In genomic region chr13:34575179-34575996, GRCm38 (mm10) we compare ENCODE assay signal across 9 mouse cellular contexts.
A peak's percentile ranks its signal among the peaks of the same experiment; 100 is the strongest.
DNase-seq lines count a peak whose midpoint lies in the region; ATAC-seq and TF ChIP-seq lines count a peak whose summit lies in the region.
"Had no signal": no experiment of that assay in that cellular context is flagged by ENCODE, and none has a peak within 500 bp of the region (broad histone marks: within the 10 kb centered on the region; RNA-seq: fewer than 3 reads in every experiment).

No protein-coding gene starts in this region.

- H3K4me2 ChIP-seq in limb, embryonic 14.5 days (replicated peaks; ENCODE audit: low read depth, low read length, severe bottlenecking) = no peak overlapping the region
- H3K4me2 ChIP-seq in forebrain, embryonic 16.5 days (ENCODE audit: low read length) = no peak overlapping the region
- no peak overlapping the region for H3K4me2 ChIP-seq in hindbrain, embryonic 14.5 days (replicated peaks)
- H3K4me2 ChIP-seq in myocyte (ENCODE audit: low read depth) = peak overlapping the region; percentile 12
- H3K4me2 ChIP-seq: limb, embryonic 15.5 days had no signal

- H3K4me3 ChIP-seq in limb, embryonic 14.5 days (replicated peaks; ENCODE audit: low read length) = no peak overlapping the region
- no peak overlapping the region for H3K4me3 ChIP-seq in limb, embryonic 10.5 days
- H3K4me3 ChIP-seq in forebrain, embryonic 16.5 days (replicated peaks; ENCODE audit: low read length) = no peak overlapping the region
- no peak overlapping the region for H3K4me3 ChIP-seq in hindbrain, embryonic 14.5 days (replicated peaks; ENCODE audit: low read length)
- no peak overlapping the region for H3K4me3 ChIP-seq in myocyte
- H3K4me3 ChIP-seq: limb, embryonic 15.5 days had no signal

- no peaks in the 10 kb centered on the region for H3K27me3 ChIP-seq in limb, embryonic 14.5 days (ENCODE audit: control insufficient read depth, insufficient read depth, low read length)
- no peaks in the 10 kb centered on the region for H3K27me3 ChIP-seq in limb, embryonic 10.5 days (ENCODE audit: low read depth, poor library complexity, severe bottlenecking)
- no peaks in the 10 kb centered on the region for H3K27me3 ChIP-seq in forebrain, embryonic 16.5 days (replicated peaks; ENCODE audit: control insufficient read depth, insufficient read depth, low read length)
- H3K27me3 ChIP-seq in hindbrain, embryonic 14.5 days (ENCODE audit: control insufficient read depth, insufficient read depth, low read length) = no peaks in the 10 kb centered on the region
- H3K27me3 ChIP-seq in myocyte (ENCODE audit: control insufficient read depth, insufficient read depth, insufficient read length) = no peaks in the 10 kb centered on the region
- H3K27me3 ChIP-seq: limb, embryonic 15.5 days had no signal

- 70% methylated on average over 2 of the region's 2 CpGs for WGBS in limb, embryonic 14.5 days
- WGBS in limb, embryonic 10.5 days = 85% methylated on average over 2 of the region's 2 CpGs
- 46% methylated on average over 2 of the region's 2 CpGs for WGBS in forebrain, embryonic 16.5 days
- WGBS in hindbrain, embryonic 14.5 days = 31% methylated on average over 2 of the region's 2 CpGs

- no peaks in the 10 kb centered on the region for H3K36me3 ChIP-seq in limb, embryonic 14.5 days (ENCODE audit: control insufficient read depth, insufficient read depth, low read length)
- H3K36me3 ChIP-seq in limb, embryonic 10.5 days = no peaks in the 10 kb centered on the region
- H3K36me3 ChIP-seq in forebrain, embryonic 16.5 days (ENCODE audit: control insufficient read depth, insufficient read depth) = no peaks in the 10 kb centered on the region
- no peaks in the 10 kb centered on the region for H3K36me3 ChIP-seq in hindbrain, embryonic 14.5 days (replicated peaks; ENCODE audit: control insufficient read depth, insufficient read depth)
- no peaks in the 10 kb centered on the region for H3K36me3 ChIP-seq in myocyte (ENCODE audit: control insufficient read depth, insufficient read depth)
- H3K36me3 ChIP-seq: limb, embryonic 15.5 days had no signal

- H3ac ChIP-seq in myocyte (ENCODE audit: control insufficient read depth, insufficient read length) = no peak overlapping the region

- no peak overlapping the region for H3K27ac ChIP-seq in limb, embryonic 14.5 days (replicated peaks; ENCODE audit: low read depth, low read length)
- H3K27ac ChIP-seq in limb, embryonic 10.5 days = no peak overlapping the region
- H3K27ac ChIP-seq in forebrain, embryonic 16.5 days (ENCODE audit: low read length) = peak overlapping the region; percentile 84
- peak overlapping the region; percentile 85 for H3K27ac ChIP-seq in hindbrain, embryonic 14.5 days
- H3K27ac ChIP-seq: limb, embryonic 15.5 days had no signal

- H3K4me1 ChIP-seq in limb, embryonic 14.5 days (ENCODE audit: control insufficient read depth, insufficient read depth, low read length) = no peaks in the 10 kb centered on the region
- H3K4me1 ChIP-seq in limb, embryonic 10.5 days = no peaks in the 10 kb centered on the region
- peaks cover 7% of the 10 kb centered on the region for H3K4me1 ChIP-seq in forebrain, embryonic 16.5 days (replicated peaks; ENCODE audit: control insufficient read depth, insufficient read depth, low read length)
- H3K4me1 ChIP-seq in hindbrain, embryonic 14.5 days (replicated peaks; ENCODE audit: control insufficient read depth, insufficient read depth, low read length) = peaks cover 8% of the 10 kb centered on the region
- H3K4me1 ChIP-seq: limb, embryonic 15.5 days had no signal

- H3K9me3 ChIP-seq in limb, embryonic 14.5 days (ENCODE audit: control insufficient read depth, low read length) = no peaks in the 10 kb centered on the region
- no peaks in the 10 kb centered on the region for H3K9me3 ChIP-seq in limb, embryonic 10.5 days (replicated peaks)
- H3K9me3 ChIP-seq in forebrain, embryonic 16.5 days (ENCODE audit: control insufficient read depth, low read length) = no peaks in the 10 kb centered on the region
- H3K9me3 ChIP-seq in hindbrain, embryonic 14.5 days (ENCODE audit: control insufficient read depth, low read length) = no peaks in the 10 kb centered on the region
- H3K9me3 ChIP-seq: limb, embryonic 15.5 days had no signal

- no peaks in the 10 kb centered on the region for H3K79me2 ChIP-seq in myocyte (ENCODE audit: control insufficient read depth, insufficient read depth)

- TF ChIP-seq POLR2A in limb, embryonic 14.5 days (IDR thresholded peaks at IDR 0.05; ENCODE audit: borderline replicate concordance, extremely low read depth, insufficient read depth, insufficient read length) = no peak
- TF ChIP-seq POLR2A in myocyte (IDR thresholded peaks at IDR 0.05; ENCODE audit: insufficient read length, low read depth) = no peak

- 0 out of 2 replicates have a peak, but pooled peaks have one; percentile 53 for ATAC-seq in limb, embryonic 14.5 days (ENCODE audit: low FRiP score, low read depth)
- ATAC-seq in forebrain, embryonic 16.5 days = peak; percentile 60
- peak; percentile 77 for ATAC-seq in hindbrain, embryonic 14.5 days (ENCODE audit: low FRiP score)

- H3K9ac ChIP-seq in limb, embryonic 14.5 days (ENCODE audit: low read depth, low read length, severe bottlenecking) = no peak overlapping the region
- H3K9ac ChIP-seq in forebrain, embryonic 16.5 days (replicated peaks; ENCODE audit: low read depth, low read length) = no peak overlapping the region
- H3K9ac ChIP-seq in hindbrain, embryonic 14.5 days = no peak overlapping the region
- H3K9ac ChIP-seq: limb, embryonic 15.5 days had no signal

- peak; percentile 56 for DNase-seq in limb, embryonic 14.5 days (ENCODE audit: low spot score)
- no peak for DNase-seq in limb, embryonic 10.5 days (ENCODE audit: low spot score)
- DNase-seq in hindbrain, embryonic 14.5 days (ENCODE audit: low spot score) = peak; percentile 49
- no peak for DNase-seq in thymus, postnatal 36 days
- DNase-seq in liver = no peak
- DNase-seq in thymus, postnatal 25 days = no peak

TF ChIP-seq in myocyte, 11 proteins besides CTCF, POLR2A, EP300 and RAD21:
- TF ChIP-seq E2F4 (IDR thresholded peaks at IDR 0.05; ENCODE audit: insufficient read depth) = no peak
- TF ChIP-seq USF1 (IDR thresholded peaks at IDR 0.05; ENCODE audit: low read depth) = peak; percentile 18

Comparison
In these comparisons a context has a peak if more than half of its experiments do, and no peak if none do; other contexts are left out.
1. DNase-seq: peak in limb, embryonic 14.5 days (single experiment) and hindbrain, embryonic 14.5 days (single experiment); none in limb, embryonic 10.5 days (single experiment), thymus, postnatal 36 days (0 of 2), liver (single experiment) and thymus, postnatal 25 days (single experiment).
2. H3K27ac ChIP-seq: peak in forebrain, embryonic 16.5 days (single experiment) and hindbrain, embryonic 14.5 days (single experiment); none in limb, embryonic 14.5 days (single experiment) and limb, embryonic 10.5 days (single experiment).
3. Peak in every context shown above with its lines, with median percentiles within 50 percentile points of each other: ATAC-seq.